Mouse (Mus musculus) spleen, embryonic (tissue): ENCODE results near the gene Ddost.

Experiments
- CTCF ChIA-PET: fragments of 350-600 bp; sonication (Branson Sonifier 250); formaldehyde crosslinking; loops from one replicate; lab custom pipeline; 2022; lab: Charles Lee

Gene Ddost

DNA sequence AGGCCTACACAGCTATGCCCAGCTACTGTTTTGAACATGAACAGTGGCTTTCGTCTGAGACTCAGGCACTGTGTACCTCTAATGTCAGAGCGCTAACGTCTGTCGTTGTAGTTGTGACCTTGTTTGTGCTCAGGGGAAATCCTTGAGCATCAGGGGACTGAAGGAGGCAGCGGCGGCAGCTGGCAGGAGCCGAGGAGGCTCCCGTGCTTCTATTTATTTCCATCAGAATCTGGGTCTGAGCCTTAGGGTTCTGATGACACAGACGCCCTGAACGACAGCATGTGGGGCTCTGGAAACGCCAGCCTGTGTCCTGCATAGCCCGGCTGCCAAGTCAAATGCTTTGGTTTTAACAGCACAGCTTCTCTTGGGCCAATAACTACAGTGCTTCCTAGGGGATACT, 30.5 kb downstream of the Ddost start:
- CTCF ChIA-PET = interaction anchor here (0.7 kb wide), 1 partner anchor 969 kb away, joined by 3 read pairs; no protein-coding TSS in a partner anchor

DNA sequence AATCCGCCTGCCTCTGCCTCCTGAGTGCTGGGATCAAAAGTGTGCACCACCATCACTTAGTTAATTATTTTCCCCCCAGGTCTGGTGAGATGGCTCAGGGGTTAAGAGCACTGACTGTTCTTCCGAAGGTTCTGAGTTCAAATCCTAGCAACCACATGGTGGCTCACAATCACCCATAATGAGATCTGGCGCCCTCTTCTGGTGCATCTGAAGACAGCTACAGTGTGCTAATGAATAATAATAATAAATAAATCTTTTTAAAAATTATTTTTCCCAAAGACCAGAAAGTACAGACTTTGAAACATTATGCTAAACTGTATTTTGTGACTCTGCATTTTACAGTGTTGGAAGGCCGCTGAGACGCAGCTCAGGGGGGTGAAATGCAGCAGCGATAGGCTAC, 31.1 kb downstream of the Ddost start:
- CTCF ChIA-PET = no interaction called here

DNA sequence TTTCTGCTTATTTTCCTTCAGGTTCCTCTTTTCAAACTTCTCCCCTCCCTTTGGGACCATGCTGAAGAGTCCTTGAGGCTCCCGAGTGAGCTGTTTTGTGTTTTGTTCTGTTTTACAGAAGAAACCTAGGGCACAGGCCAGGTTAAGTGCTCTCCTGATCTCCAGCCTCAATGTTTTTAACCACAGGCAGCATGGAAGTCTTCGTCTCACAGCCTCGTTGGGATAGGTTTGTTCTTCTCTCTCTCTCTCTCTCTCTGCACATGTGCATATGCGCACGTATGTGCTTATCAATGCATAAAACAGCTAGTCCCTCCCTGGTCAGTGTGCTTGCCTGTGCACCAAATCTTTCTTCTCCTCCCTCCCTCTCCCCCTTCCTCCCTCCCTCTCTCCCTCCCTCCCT, 32.3 kb downstream of the Ddost start:
- CTCF ChIA-PET = interaction anchor here (0.6 to 0.7 kb wide), 2 partner anchors 15 to 766 kb away, joined by 3 to 15 read pairs; no protein-coding TSS in a partner anchor

DNA sequence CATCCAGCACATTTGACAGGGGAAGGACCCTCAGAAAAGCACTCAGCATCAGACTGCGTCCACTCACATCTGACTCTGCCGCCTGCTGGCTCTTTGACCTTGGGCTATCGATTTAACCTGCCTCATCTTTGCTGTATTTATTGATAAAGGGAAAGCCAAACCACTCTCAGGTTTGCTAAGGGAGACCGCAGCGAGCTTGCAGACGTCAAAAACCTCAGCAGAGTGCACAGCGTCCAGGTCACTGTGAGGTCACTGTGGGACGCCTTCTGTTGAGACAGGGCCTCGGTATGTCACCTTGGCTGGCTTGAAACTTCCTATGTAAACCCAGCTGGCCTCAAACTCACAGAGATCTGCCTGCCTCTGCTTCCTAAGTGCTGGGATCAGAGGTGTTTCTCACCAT, 32.8 kb downstream of the Ddost start:
- CTCF ChIA-PET = interaction anchor here (0.6 to 0.7 kb wide), 2 partner anchors 16 to 766 kb away, joined by 3 to 15 read pairs; no protein-coding TSS in a partner anchor

DNA sequence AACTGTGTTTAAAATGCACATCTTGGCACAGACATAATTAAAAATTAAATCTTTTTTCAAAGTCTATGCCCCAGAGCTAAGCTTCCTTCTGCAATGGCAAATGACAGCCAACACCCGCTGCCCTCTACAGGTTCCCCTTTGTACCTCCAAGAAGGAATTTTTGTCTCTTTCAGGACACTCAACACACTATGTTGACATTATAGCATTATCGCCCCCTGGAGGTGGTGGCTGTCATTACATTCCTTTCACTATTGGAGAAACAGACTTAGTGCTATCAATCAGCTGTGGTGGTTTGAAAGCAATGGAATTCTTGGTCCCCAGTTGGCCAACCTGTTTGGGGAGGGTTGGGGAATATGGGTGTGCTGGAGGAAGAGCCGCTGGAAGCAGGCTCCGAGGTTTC, 35.4 kb downstream of the Ddost start:
- CTCF ChIA-PET = interaction anchor here (1.2 kb wide), 1 partner anchor 22 kb away, joined by 3 read pairs; no protein-coding TSS in a partner anchor

DNA sequence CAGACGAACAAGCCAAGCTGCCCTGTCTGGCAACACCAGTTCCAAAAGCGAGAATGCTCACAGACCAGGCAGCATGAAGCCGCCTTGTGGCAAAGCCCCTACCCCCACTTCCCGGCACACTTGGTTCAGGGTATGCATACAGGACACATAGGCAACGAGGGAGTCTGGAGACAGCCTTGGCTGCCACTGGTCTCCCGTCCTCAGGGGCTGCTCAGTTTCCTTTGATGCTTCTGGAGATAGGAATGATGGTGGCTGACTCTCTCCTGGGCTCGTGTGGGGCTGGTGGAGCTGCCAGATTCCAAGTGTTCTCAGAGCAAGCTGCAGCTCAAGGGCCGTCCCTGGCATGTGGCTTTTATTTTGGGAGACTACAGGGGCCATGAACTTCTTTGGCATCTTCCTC, 36.9 kb downstream of the Ddost start:
- CTCF ChIA-PET = no interaction called here

DNA sequence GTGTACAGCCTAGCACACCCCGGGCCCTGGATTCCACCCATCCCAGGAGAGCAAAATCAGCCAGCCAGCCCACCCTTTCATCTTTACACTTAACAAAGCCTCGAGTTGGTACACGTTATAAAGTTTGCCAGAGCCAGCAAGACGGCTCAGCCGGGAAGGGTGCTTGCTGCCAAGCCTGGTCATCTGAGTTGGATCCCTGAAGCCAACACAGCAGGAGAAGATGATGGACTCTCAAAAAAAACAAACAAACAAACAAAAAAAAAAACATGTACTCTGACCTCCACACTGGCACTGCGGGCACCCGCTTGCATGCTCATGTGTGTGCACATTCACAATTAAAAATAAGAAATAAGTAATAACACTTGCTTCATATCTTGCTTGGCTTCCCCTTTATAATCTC, 37.5 kb downstream of the Ddost start:
- CTCF ChIA-PET = no interaction called here

DNA sequence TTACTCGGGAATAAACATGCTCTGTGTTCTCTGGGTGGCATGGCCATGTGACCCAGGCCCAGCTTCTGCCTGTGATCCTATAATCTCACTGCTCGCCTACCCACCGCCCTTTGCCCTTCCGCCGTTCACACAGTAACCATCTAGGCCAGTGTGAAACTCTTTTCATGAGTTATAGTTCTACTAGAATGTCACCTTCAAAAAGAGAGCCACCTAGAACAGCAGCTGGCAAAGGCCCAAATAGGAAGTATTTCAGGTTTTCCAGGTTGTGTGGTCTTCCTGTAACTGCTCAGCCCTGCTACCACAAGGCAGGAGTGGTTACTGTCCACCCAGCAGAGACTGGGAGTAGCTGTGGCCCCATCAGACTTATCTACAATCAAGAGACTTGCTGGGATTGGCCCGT, 38.2 kb downstream of the Ddost start:
- CTCF ChIA-PET = no interaction called here

DNA sequence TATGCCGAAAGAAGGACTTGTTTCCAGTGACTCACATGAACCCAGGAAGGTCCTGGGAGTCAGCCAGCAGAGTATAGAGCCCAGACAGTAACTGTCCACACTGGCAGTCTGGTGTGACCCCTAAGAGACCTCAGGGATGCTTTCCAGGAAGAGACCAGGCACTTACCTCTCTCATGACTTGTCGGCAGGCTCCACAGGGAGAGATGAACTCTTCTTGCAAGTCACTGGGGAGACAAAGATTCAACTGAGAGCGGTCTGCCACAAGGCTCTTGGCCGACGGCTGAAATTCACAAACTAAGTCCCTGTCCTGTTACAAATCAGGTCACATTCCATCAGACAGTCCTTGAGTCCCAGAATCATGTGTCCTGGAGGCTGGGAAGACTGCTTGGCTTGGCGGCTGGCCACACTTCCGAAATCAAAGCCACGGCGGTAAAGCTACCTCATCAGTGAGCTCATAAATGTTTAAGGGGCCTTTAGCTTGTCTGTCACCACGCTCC, 38.9 kb downstream of the Ddost start:
- CTCF ChIA-PET = no interaction called here

DNA sequence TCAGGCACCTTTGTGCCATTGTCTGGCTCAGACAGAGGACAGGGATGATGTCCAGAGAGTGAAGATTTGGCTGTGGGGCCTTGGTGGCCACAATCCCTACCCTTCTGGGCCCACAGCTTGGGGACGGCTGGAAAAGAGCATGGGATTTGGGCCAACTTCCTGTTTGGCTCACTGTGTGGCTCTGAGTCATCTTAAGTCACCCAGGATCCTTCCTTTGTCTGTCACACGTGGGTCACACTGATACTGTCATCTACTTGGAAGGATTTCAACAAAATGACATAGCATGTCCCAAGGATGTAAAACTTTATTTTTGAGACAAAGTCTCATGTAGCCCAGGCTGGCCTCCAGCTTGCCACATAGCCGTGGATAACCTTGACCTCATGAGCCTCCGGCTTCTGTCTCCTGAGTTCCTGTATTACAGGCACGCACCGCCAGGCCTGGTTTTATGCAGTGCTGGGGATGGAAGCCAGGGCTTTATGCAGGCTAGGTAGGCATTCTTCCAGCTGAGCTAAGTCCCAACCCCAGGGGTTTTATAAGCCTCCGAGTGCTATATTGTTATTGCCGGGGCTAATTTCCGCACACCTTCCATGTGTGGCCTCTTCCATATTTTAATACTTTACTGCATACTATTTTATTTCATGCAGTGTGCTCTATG, 40.5 kb downstream of the Ddost start:
- CTCF ChIA-PET = no interaction called here

DNA sequence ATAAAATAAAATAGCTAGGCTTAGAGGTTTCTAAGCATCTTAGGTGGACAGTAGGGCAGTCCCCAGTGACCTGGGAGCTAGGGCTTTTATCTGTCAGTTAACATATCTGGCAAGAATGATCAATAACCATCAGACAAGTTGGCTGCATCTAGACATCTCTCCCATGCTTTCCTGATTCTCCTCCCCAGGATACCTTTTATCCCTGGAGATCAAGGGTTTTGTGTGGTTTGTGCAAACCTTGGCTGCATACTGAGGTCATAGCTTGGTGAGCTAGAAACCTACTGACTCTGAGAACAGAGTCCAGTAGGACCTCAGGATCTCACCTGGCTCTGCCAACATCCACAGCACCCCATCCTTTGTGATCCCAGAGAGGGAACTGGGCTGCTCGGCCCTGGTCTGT, 42.8 kb downstream of the Ddost start:
- CTCF ChIA-PET = no interaction called here

DNA sequence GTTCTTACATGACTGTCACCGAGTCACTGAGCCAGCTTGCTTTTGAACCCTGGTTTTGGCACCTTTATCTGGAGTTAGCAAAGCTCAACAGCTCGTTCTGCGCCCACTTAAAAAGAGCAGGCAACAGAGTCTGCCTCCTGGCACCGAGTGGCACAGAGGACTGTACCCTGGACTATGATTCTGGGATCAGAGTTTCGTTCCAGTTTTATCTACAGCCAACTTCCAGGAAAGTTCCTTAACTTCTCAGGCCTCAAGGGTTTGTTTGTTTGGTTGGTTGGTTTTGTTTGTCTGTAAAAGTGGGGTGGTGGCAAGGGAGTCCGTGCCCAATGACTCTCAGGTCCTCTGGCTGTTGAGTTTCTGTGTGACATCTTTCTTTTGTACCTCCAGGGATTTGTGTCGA, 44.2 kb downstream of the Ddost start:
- CTCF ChIA-PET = no interaction called here

DNA sequence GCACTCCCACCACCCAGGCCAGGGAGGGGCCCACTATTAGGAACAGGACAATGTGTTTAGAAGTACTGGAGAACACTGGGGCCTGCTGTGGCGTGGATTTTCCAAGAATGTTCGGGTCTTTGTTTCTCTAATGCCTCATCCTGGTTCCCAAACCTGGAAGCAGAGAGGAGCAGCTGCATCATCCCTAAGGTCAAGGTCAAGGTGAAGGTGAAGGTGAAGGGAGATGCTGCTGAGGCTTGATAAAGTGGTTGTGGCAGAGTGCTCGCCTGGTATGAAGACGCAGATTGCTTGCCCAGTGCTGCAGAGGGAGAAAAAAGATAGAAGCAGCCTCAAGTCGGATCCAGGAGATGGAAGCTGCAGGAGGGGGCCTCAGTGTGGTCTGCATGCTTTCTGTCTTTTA, 47.3 kb downstream of the Ddost start:
- CTCF ChIA-PET = no interaction called here

DNA sequence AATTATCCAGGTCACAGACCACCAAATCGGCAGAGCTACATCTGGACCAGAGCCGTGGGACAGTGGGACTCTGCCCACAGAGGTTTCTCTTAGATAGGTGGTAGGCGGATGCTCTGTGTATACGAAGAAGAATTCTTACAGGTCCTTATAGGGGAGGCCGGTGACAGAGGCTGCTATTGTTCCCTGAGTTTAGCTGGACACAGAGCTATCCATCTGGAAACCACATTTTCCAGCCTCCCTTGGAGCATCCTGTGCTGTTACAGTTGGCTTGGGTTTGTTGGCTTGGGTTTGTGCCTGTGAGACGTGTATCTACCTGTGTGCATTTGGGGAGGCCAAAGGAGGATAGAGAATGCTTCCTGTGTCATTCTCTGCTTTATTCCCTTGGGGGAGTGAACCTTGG, 48.2 kb downstream of the Ddost start:
- CTCF ChIA-PET = no interaction called here

DNA sequence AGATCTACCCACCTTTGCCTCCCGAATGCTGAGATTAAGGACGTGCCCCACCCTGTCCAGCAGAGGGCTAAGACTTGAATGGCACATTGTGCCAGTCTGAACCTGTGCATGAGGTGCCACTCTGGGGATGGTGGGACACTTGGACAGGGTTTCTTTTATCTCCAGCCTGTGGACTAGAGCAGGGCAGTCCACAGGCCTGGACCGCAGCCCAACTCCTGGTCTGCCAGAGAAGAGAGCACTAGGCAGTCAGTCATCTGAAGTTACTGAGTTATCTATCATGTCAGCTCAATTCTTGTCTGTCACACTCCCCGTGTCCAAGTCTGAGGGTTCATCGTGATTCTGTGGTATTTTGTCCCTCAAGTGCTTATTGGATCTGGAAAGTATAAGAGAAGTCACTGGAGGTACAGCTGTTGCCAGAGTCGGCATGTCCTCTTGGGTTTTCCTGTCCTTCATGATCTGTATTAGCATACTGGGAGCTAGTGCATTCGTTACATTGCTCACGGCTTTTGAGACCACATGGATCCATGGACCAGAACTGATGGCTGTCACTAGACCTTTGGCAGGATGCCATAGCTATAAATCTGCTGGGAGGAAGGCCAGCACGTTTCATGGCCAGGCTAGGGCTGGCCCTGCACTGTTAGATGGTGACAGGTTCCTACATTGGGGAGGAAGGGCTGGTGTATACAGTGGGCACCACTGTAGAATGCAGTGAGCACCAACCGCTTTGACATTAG, 49.1 kb downstream of the Ddost start:
- CTCF ChIA-PET = no interaction called here

DNA sequence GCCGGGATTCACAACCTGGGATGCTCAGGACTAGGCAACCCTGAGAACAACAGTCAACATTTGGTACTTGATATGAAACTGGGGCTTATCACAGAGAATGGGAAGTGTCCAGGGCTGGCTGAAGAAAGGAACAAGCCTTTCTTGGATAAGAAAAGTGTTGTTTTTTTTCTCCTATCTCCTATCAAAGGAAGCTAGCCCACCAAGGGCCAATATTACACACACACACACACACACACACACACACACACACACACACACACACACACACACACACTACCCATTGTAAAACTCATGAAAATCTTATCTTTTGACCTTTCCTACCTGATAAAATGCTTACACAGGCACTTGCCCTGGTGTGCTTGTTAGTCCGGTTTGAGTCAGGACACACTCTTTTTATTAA, 51.0 kb downstream of the Ddost start:
- CTCF ChIA-PET = no interaction called here

DNA sequence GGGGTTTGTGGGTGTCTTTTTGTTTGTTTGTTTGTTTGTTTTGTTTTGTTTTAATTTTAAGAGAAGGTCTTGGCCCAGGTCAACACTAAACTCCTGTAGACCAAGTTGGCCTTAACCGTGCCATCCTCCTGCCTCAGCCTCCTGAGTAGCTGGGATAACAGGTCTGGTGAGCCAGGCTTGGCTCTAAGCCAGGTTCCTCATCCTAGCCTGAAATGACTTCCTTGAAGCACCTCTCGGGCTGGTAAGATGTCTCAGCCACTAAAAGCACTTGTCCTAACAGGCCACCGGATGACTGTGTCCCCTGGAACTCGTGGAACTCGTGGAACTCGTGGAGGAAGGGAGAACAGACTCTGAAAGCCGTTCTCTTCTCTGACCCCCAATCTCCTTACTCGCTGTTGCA, 51.6 kb downstream of the Ddost start:
- CTCF ChIA-PET = no interaction called here

DNA sequence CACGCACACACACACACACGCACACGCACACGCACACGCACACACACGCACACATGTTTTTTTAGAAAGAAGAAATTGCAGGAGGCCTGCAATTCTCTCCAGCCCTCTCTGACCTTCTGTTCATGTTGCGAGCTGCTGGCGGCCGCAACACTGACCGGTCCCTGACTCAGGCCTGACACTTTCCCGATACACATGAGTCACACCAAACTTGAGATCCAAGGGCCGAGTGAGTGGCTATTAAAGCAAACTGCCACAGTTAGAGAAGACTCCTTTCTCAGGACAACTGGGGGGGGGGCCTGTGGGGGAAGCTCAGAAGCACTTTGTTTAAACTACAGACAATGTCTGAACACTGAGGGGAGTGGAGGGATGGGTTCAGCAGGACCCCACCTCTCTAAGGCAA, 52.0 kb downstream of the Ddost start:
- CTCF ChIA-PET = no interaction called here

DNA sequence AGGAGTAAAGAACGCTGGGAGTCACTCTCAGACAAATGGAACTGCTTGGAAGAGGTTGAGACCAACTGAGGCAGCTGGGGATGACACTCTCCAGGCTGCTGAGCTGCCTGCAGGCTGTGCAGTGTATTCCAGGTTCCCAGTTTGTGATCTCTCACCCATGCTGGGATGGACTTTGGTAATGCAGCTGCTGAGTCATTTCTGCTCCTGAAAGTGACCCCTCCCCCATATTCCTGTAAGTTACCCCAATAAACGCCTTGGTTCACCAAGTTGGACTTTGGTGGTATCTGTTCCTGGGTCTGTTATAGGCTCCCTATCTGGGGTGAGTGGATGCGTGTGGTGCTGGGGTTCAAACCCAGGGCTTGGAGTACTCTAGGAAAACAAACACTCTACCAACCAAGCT, 53.6 kb downstream of the Ddost start:
- CTCF ChIA-PET = no interaction called here

DNA sequence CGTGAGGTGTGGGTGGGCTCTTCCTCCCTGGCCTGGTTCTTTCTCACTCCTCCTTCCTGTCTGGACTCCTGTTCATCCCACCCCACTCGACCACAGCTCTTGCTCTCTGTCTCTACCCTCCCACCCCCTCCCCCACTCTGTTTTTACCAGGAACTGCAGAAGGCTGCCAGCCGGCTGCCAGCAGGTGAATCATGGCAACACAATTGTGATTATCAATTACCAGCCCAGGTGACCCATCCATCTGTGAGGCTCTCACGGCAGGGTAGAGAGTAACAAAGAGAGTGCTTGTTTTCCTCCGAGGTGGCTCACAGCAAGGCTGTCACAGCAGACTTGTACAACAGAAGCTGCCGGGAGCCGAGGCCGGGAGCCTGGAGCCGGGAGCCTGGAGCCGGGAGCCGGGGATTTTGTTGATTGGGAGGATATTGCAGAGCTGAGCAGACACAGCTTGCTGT, 56.9 kb downstream of the Ddost start:
- CTCF ChIA-PET = no interaction called here
